Mouse (Mus musculus): ENCODE measurements around the gene Pnkp. TPM values are rescaled to one million over a fixed set of nuclear protein-coding genes. Genes with fewer than 3 reads are reported as not detected.

The Pnkp gene
- 37.0 and 37.3 TPM in 2 replicates for polyA plus RNA-seq (2012; rRNA removed)

DNA sequence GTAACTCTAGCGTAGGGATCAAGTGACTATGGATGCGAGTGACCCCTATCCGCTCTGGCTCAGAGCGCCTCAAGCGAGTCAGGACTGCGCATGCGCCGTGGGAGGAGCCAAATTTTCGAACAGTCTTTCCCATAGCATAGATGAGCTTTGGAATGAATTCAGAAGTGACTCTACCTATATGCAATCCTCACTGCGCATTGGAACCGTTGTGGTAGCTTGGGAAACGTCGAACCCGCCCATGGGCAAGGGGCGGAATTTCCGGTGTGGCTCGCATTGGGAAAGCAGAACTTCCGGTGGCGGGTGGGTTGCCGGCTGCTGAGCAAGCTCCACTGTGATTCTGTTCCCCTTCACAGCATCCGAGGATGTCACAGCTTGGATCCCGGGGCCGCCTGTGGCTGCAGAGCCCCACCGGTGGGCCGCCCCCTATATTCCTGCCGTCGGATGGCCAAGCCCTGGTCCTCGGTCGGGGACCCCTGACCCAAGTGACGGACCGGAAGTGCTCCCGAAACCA lies at the start of gene Pnkp:
Gene Pnkp (plus strand): TSS at position 98 of the 511 bp plus-strand sequence.

DNA sequence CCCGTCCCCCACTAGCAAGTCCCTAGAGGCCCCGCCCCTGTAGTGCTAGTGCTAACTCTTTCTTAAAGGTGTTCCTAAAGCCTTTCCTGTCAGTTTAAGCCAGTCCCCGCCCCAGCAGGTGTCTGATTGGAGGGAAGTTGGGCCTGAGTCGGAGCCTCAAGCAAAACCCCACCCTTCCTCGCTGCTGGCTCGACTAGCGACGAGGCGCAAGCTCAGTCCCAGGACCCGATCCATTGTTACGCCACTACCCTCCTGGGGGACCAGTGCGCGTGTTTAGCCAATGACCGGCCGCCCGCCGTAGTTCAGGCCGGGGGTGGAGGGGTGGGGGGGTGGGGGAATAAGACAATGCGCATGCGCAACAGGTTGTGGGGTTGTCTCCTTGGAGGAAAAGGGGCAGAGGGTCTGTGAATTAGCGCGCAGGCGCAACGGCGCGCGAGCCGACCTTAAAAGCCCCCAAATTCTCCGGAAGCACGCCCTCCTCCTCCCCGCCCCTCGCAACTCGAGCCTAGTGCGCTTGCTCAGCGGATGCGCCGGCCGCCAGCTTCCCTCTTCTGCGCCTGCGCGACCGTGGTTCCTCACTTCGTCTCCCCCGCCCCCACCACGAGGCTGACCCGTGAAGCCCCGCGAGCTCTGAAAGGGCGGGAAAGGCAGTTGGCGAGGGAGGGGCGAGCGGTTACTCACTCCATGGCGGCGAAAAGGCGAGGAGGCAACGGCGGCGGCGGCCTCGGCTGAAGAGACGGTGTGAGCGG lies 41.0 kb upstream of the Pnkp start, which contains the start of the genes Nup62 and Il4i1:
Gene Nup62 (plus strand): TSS at position 368 of the 749 bp plus-strand sequence.
Gene Il4i1 (plus strand): TSS at position 667 of the 749 bp plus-strand sequence.

DNA sequence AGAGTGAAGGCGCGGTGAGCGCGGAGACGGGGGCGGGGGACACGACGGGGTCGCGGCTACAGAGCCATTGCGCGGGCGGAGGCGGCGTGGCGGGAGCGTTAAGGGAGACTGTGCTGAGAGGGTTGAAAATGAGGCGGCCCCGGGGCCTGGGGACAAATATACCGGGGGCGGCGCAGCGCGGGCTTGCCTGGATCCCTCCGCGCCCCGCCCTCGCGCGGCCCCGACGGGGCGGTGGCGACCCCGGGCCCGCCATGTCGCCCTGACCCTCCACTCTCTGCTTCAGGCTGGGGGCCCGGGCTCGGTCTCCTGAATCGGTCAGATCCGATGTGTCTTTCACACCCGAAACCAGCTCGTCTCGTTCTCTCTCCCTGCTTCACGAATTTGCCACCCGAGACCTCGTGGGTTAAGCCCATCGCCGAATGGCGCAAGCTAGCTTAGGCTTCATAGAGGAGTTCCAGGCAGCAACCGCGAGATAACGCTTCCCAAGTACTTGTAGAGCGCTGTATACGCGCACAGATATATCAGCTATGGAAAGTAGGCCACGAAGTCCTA lies 40.4 kb upstream of the Pnkp start, which contains the start of gene Atf5:
Gene Atf5 (minus strand): TSS at position 189 of the 552 bp plus-strand sequence.

DNA sequence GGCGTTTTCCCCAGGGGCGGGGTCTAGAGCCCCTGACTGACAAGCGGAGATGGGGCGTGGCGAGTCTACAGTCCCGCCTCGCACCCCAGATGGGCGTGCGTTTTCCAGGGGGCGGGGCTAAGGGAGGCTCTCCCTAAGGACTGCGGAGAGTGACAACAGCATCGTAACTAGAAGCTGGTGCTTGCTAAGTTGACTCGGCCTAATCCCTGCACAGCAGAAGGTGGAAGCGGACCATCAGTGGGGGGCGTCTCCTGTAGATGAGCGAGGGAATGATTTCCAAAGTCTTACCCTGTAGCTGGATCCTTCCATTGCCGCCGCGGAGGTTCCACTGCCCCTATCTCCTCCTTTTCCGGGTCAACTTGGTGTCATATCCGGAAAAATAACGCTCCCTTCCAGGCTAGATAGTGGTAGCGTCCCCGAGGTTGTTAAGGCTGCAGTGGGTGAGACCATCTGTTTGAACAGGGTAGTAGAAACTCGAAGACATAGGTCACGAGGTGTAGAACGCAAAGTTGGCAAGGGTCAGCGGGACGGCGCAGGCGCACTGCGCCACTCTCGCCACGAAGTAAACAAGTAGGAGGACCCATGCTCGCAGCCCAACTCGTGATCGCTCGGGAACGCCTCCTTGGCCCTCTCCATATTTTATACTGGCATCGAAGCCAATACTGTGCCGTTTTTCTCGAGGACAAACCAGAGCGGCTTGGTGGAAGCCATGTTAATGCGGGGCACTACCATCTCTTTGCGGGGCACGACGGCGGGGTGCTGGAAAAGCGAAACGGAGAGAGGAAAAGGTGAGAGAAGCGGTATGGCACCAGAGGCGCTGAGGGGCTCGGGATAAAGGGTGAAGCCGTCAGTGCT lies 8.2 kb upstream of the Pnkp start, which contains the start of the genes Akt1s1 and Tbc1d17:
Gene Akt1s1 (plus strand): TSS at position 431 of the 855 bp plus-strand sequence.
Gene Tbc1d17 (minus strand): TSS at position 519 of the 855 bp plus-strand sequence.

DNA sequence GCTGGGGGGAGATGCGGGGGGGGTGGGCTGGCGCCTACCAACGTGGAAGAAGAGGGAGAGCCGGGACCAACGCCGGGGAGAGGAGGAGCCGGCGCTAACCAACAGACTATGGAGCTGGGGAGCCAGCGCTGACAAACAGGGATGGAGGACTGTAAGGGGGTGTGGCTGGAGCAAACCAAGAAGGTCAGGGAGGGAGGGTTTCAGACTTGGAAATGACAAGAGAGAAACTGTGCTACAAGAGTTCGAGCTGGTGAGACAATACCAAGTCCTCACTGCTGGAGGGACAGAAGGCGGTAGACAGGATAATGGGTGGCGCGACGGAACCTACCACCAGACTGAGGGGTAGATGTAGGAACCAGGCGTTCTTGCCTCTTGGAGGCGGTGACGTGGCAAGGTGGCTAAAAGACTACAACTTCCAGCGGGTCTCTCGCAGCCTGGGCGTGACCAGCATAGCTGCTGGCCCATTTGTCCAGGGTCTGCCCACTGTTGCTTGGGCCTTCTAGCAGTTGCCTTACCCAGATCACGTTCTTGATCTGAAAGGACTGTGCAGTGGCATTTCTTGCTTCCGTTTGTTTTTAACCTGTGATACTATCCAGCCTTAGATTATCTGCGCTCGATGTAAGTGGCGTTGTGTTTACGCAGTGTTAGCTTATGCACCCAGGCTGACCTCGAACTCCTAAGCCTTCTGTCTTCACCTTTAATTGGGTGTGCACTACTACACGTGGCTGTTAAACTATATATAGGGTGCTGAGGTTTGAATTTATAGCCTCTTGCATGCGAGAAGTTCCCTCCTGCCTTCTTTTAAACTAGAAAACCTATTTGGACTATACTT lies 13.0 kb downstream of the Pnkp start, which contains the start of gene Ptov1:
Gene Ptov1 (minus strand): TSS at position 92 of the 832 bp plus-strand sequence.

DNA sequence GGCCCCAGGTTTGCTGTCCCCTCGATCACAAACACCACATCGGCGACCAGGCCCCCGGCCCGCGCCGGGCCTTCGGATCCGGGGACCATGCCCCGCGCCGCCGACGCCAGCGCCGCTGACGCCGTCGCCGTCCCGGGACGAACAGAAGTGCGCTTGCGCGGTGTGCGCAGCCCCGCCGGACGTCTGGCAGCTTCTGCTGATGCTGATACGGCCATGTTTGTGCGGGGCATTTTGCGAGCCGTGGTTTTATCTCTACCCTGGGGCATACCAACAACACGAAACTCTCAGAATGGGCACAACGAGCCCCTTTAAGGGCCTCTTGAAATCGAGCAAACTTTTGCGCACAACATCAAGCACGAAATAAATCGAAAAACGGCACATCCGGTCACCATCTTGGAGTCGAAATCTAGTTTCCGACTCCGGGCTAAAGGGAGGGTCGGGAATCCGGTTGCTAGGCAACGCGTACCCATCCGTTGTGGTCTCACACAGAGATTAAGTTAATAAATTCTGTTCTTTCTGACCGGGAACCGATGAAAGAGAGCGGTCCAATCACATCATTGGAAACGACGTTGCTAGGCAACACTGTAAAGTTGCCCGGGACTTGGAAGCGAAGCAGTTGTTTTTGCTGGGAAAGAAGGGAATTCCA lies 35.5 kb downstream of the Pnkp start, which contains the start of gene Med25:
Gene Med25 (minus strand): TSS at position 437 of the 646 bp plus-strand sequence.

GRCm38 (mm10) chr7:44895593-44896434 lies 38.9 kb downstream of the Pnkp start, which contains the start of gene Fuz:
TSS of gene Fuz (plus strand) at chr7:44896079.

Other genes starting within 250 kb of the Pnkp start
- gene Myh14, start 186.3 kb upstream of the Pnkp start, polyA plus RNA-seq (2012; rRNA removed): 0.93 and 2.3 TPM in 2 replicates
- not detected in 2 replicates for gene Izumo2, start 148.4 kb upstream of the Pnkp start, polyA plus RNA-seq (2012; rRNA removed)
- 35.3 and 40.3 TPM in 2 replicates for gene Vrk3, start 108.7 kb upstream of the Pnkp start, polyA plus RNA-seq (2012; rRNA removed)
- 0.84 and 1.0 TPM in 2 replicates for gene Zfp473, start 106.1 kb upstream of the Pnkp start, polyA plus RNA-seq (2012; rRNA removed)
- gene Nup62, start 41.1 kb upstream of the Pnkp start, polyA plus RNA-seq (2012; rRNA removed): 72.4 and 77.2 TPM in 2 replicates
- gene Il4i1, start 40.8 kb upstream of the Pnkp start, polyA plus RNA-seq (2012; rRNA removed): 0.54 and 0.94 TPM in 2 replicates
- gene Atf5, start 40.5 kb upstream of the Pnkp start, polyA plus RNA-seq (2012; rRNA removed): 27.3 and 31.7 TPM in 2 replicates
- 124 and 138 TPM in 2 replicates for gene Akt1s1, start 8.1 kb upstream of the Pnkp start, polyA plus RNA-seq (2012; rRNA removed)
- 94.9 and 108 TPM in 2 replicates for gene Tbc1d17, start 8.1 kb upstream of the Pnkp start, polyA plus RNA-seq (2012; rRNA removed)
- 775 and 803 TPM in 2 replicates for gene Ptov1, start 12.6 kb downstream of the Pnkp start, polyA plus RNA-seq (2012; rRNA removed)
- 175 and 202 TPM in 2 replicates for gene Med25, start 35.6 kb downstream of the Pnkp start, polyA plus RNA-seq (2012; rRNA removed)
- gene Fuz, start 38.9 kb downstream of the Pnkp start, polyA plus RNA-seq (2012; rRNA removed): 33.8 and 34.7 TPM in 2 replicates
- gene Ap2a1, start 72.4 kb downstream of the Pnkp start, polyA plus RNA-seq (2012; rRNA removed): 135 and 148 TPM in 2 replicates
- gene Tsks, start 86.1 kb downstream of the Pnkp start, polyA plus RNA-seq (2012; rRNA removed): 0.04 and 0.23 TPM in 2 replicates
- gene Cpt1c, start 117.7 kb downstream of the Pnkp start, polyA plus RNA-seq (2012; rRNA removed): 110 and 111 TPM in 2 replicates
- 763 and 875 TPM in 2 replicates for gene Prmt1, start 129.4 kb downstream of the Pnkp start, polyA plus RNA-seq (2012; rRNA removed)
- gene Irf3, start 140.5 kb downstream of the Pnkp start, polyA plus RNA-seq (2012; rRNA removed): 131 and 137 TPM in 2 replicates
- gene Bcl2l12, start 141.6 kb downstream of the Pnkp start, polyA plus RNA-seq (2012; rRNA removed): 31.9 and 33.7 TPM in 2 replicates
- 117 and 120 TPM in 2 replicates for gene Scaf1, start 159.2 kb downstream of the Pnkp start, polyA plus RNA-seq (2012; rRNA removed)
- 18.7 and 27.8 TPM in 2 replicates for gene Rras, start 160.8 kb downstream of the Pnkp start, polyA plus RNA-seq (2012; rRNA removed)
- 19.6 and 25.2 TPM in 2 replicates for gene Prr12, start 195.7 kb downstream of the Pnkp start, polyA plus RNA-seq (2012; rRNA removed)
- 88.9 and 93.3 TPM in 2 replicates for gene Nosip, start 205.3 kb downstream of the Pnkp start, polyA plus RNA-seq (2012; rRNA removed)
- 24.3 and 28.4 TPM in 2 replicates for gene Prrg2, start 205.5 kb downstream of the Pnkp start, polyA plus RNA-seq (2012; rRNA removed)
- 110 and 224 TPM in 2 replicates for gene Rcn3, start 235.1 kb downstream of the Pnkp start, polyA plus RNA-seq (2012; rRNA removed)
- gene Fcgrt, start 246.7 kb downstream of the Pnkp start, polyA plus RNA-seq (2012; rRNA removed): 15.9 and 27.0 TPM in 2 replicates